Mouse (Mus musculus): ENCODE measurements around the gene Kif3a. TPM values are rescaled to one million over a fixed set of nuclear protein-coding genes. Genes with fewer than 3 reads are reported as not detected.

The Kif3a gene
- total RNA-seq, 2 experiments from 2014 or later: 8.2 to 10.0 TPM

GRCm38 (mm10) chr11:53637046-53637802, 70.0 kb downstream of the Kif3a start:
- DNase-seq: no peak
- intact Hi-C loops (cut with DNase I): no loop called here

- intact Hi-C loops (cut with DNase I): no loop called here
Measured at GRCm38 (mm10) chr11:53637803-53638260, 70.7 kb downstream of the Kif3a start.

GRCm38 (mm10) chr11:53642744-53643279, 75.6 kb downstream of the Kif3a start:
- no peak for DNase-seq
- intact Hi-C loops (cut with DNase I): no loop called here

More at GRCm38 (mm10) chr11:53637803-53638260, 70.7 kb downstream of the Kif3a start:
- no peak for DNase-seq

- intact Hi-C loops (cut with DNase I): no loop called here
- DNase-seq: no peak
Measured at GRCm38 (mm10) chr11:53644017-53644416, 76.8 kb downstream of the Kif3a start.

GRCm38 (mm10) chr11:53651441-53651840, 84.3 kb downstream of the Kif3a start:
- DNase-seq: no peak
- intact Hi-C loops (cut with DNase I): no loop called here

Other genes with a start within 250 kb of the Kif3a start
- 1 to 10 TPM; 5.3 to 6.8 TPM for gene Zcchc10, start 242.7 kb upstream of the Kif3a start, total RNA-seq (2021)
- 10 to 100 TPM; 81.8 to 88.8 TPM for gene Aff4, start 216.5 kb upstream of the Kif3a start, total RNA-seq (2021)
- not detected for gene Leap2, start 144.2 kb upstream of the Kif3a start, total RNA-seq (2021)
- 1,000 to 10,000 TPM; 2,773 to 2,928 TPM for gene Uqcrq, start 136.5 kb upstream of the Kif3a start, total RNA-seq (2021)
- gene Gdf9, start 136.4 kb upstream of the Kif3a start, total RNA-seq (2021): under 1 TPM; 0.19 to 0.39 TPM
- gene Gm10447, start 110.3 kb upstream of the Kif3a start, total RNA-seq (2021): not detected
- gene Shroom1, start 110.2 kb upstream of the Kif3a start, total RNA-seq (2021): under 1 TPM; 0.39 to 0.76 TPM
- not detected for gene Gm9837, start 96.9 kb upstream of the Kif3a start, total RNA-seq (2021)
- gene Gm9945, start 87.2 kb upstream of the Kif3a start, total RNA-seq (2021): not detected
- gene Sowaha, start 87.1 kb upstream of the Kif3a start, total RNA-seq (2021): under 1 TPM; 0.14 TPM
- 10 to 100 TPM; 28.4 to 35.3 TPM for gene Sept8, start 48.1 kb upstream of the Kif3a start, total RNA-seq (2021)
- not detected for gene Il4, start 51.3 kb downstream of the Kif3a start, total RNA-seq (2021)
- not detected for gene Il13, start 67.3 kb downstream of the Kif3a start, total RNA-seq (2021)
- 1 to 10 TPM; 6.9 to 8.1 TPM for gene Rad50, start 139.9 kb downstream of the Kif3a start, total RNA-seq (2021)
- not detected for gene Il5, start 153.4 kb downstream of the Kif3a start, total RNA-seq (2021)
- 10 to 100 TPM; 18.6 to 23.6 TPM for gene Irf1, start 202.6 kb downstream of the Kif3a start, total RNA-seq (2021)
- under 1 TPM in 1 of 2 experiments, not detected in 1; 0.60 TPM for gene Gm17334, start 205.8 kb downstream of the Kif3a start, total RNA-seq (2021)